Mouse (Mus musculus) T-helper 2 cell (primary cell): ENCODE measurements around the gene Uba52.

ENCODE experiments used
- in situ Hi-C: fragments of 300-600 bp; cut with MboI, MseI; formaldehyde crosslinking; loops from one replicate; pipeline ENCODE4 v1.15.1; 2025; ENCODE audit warnings: high pct_unique_total_duplicates

The Uba52 gene

DNA sequence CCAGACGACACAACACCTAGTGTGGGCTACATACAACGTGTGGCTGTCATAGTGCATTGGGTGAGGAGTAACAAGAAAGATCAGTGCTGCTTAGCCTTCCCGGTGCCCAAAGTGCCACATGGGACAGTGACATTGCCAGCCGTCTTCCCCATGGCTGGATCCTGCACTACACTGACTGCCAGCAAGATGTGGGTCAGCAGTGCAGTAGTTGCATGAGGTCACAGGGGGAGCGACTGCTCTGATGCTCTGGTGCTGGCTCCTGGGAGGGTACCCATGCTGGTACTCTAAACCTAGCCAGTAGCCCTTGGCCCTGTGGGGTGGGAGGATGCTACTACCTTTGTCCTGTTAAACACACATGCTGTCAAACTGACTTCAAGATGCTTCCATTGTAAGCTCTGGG is 50.4 kb downstream of the Uba52 start:
- in situ Hi-C loops = loop anchor here (5.0 kb wide), 1 partner anchor 68 kb away; no protein-coding TSS in a partner anchor

DNA sequence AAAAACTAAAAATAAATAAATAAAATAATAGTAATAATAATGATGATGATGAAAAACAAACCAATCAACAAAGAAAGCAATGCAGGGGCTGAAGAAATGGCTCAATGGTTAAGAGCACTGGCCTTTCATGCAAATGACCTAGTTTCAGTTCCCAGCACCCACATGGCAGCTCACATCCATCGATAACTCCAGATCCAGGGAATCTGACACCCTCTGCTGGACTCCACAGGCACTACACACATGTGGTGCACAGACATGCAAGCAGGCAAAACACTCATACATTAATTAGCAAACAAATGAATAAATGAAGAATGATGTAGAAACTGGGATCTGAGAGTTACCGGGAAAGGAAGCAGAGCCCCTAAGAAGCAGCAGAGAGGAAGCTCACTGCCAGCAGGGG is 51.0 kb downstream of the Uba52 start:
- in situ Hi-C loops = loop anchor here (5.0 kb wide), 1 partner anchor 67 kb away; no protein-coding TSS in a partner anchor

DNA sequence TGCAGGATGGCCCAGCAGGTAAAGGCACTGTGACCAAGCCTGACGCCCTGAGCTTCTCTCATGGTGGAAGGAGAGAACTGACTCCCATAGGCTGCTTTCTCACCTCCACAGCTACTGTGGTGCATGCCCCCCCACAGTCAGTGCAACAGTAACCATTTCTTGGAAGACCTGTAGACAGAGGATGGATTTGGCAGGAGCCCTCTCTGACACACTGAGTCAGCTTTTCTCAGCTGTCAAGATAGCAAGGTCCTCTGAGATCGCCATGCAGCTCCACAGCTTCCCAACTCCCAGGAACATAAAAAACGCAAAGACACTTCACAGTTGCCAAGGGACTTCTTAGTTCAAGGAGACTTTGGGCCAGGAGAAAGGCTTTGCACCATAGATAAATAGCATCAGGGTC is 52.1 kb downstream of the Uba52 start:
- in situ Hi-C loops = no loop called here
